Comparison of ENCODE assay signal across 11 mouse cellular contexts in genomic region chr7:109868498-109868897, GRCm38 (mm10). TPM values are rescaled to one million over a fixed set of nuclear protein-coding genes. Genes with fewer than 3 reads are reported as not detected.
DNase-seq lines count a peak whose midpoint lies in the region; TF ChIP-seq lines count a peak whose summit lies in the region.
"Had no signal": no experiment of that assay in that cellular context is flagged by ENCODE, and none has a peak within 500 bp of the region (broad histone marks: within the 10 kb centered on the region; RNA-seq: fewer than 3 reads in every experiment).

No protein-coding gene starts in this region.

- DNase-seq in layer of hippocampus, adult 2 months (ENCODE audit: low spot score in 2 of 2) = no peak
- no peak for DNase-seq in layer of hippocampus, adult 11-12 months (ENCODE audit: low spot score)
- peak; percentile 30 for DNase-seq in ZHBTc4 (ENCODE audit: low read depth, low spot score)
- peak; percentile 37 for DNase-seq in fibroblast of lung, adult 2 months (ENCODE audit: low read depth)
- peak; percentile 59 for DNase-seq in mesoderm, embryonic 11.5 days (ENCODE audit: low read depth, low spot score)
- no peak for DNase-seq in right cerebral cortex, postnatal 36 days (ENCODE audit: low spot score in 2 of 2)
- DNase-seq in left cerebral cortex, adult 9 months (ENCODE audit: low spot score in 2 of 2) = no peak
- DNase-seq: spleen, adult 18-20 months; thymus, postnatal 14 days had no signal

- H3K27ac ChIP-seq in layer of hippocampus, adult 2 months = no peak overlapping the region
- H3K27ac ChIP-seq: embryonic facial prominence, embryonic 12.5 days had no signal

- H3K4me3 ChIP-seq in layer of hippocampus, adult 2 months = no peak overlapping the region
- H3K4me3 ChIP-seq: embryonic facial prominence, embryonic 12.5 days had no signal

- TF ChIP-seq CTCF in layer of hippocampus, adult 2 months (conservative IDR thresholded peaks at IDR 0.05) = peak; percentile 56

RNA-seq across cellular contexts. Expression of gene Scube2, which starts 3.0 kb away (rescaled TPM):
- total RNA-seq in layer of hippocampus, adult 2 months (2021) = 1 to 10 TPM; 2.1 TPM
- total RNA-seq: neutrophil, adult 5-6 weeks had no signal

Comparison
In these comparisons a context has a peak if more than half of its experiments do, and no peak if none do; other contexts are left out.
1. DNase-seq: peak in ZHBTc4 (single experiment), fibroblast of lung, adult 2 months (single experiment) and mesoderm, embryonic 11.5 days (single experiment); none in layer of hippocampus, adult 2 months (0 of 2), layer of hippocampus, adult 11-12 months (single experiment), right cerebral cortex, postnatal 36 days (0 of 2) and left cerebral cortex, adult 9 months (0 of 2).